Mouse (Mus musculus): ENCODE data around the gene Tspan18.

DNA sequence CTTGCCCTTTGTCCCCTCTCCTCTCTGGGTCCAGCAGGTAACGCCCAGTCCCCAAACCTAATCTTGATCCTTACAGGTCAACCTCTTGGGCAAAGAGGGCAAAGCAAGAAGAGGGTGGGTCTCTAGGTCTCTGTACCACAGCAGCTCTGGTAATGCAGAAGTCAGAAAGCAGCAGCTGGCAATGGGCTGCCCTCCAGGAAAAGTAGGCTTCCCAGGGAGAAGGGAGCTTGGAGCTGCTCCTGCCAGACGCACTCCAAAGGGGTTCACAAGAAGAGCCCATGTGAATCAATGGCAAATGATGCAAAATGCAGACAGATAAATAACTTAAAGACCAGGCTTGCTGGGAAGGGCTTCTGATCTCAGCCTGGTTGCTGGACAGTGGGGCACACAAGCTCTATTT, 30.6 kb upstream of the Tspan18 start:
- no peak for TF ChIP-seq CTCF (conservative IDR thresholded peaks at IDR 0.05 in 1 of 2, IDR thresholded peaks at IDR 0.05 in 1 of 2; ENCODE audit: low read depth in 2 of 2, low read length in 2 of 2)
- no peak for TF ChIP-seq CHD2 (IDR thresholded peaks at IDR 0.05; ENCODE audit: low read length)
- no peak for TF ChIP-seq MYC (IDR thresholded peaks at IDR 0.05; ENCODE audit: low read depth, low read length)
- no peak for TF ChIP-seq POLR2A (IDR thresholded peaks at IDR 0.05; ENCODE audit: low read depth, low read length)
- TF ChIP-seq POLR2AphosphoS2 (IDR thresholded peaks at IDR 0.05; ENCODE audit: low read depth, low read length): no peak
- no peak for TF ChIP-seq RAD21 (IDR thresholded peaks at IDR 0.05; ENCODE audit: low read depth, low read length)

Measured in CH12.LX (cell line).